Mouse (Mus musculus) olfactory bulb, adult 2 months (tissue): ENCODE data around the gene Tbc1d1.

ENCODE experiments used
- CTCF ChIP-seq: fragments of 200-500 bp; IDR thresholded peaks from 2 replicates; pipeline ENCODE4 v1.5.1; 2012; ENCODE audit warnings: low read depth, mild to moderate bottlenecking, low read length, moderate library complexity; ENCODE audit not compliant: insufficient read depth
- POLR2A ChIP-seq: fragments of 200-500 bp; IDR thresholded peaks from 2 replicates; pipeline ENCODE4 v1.6.1; 2012; ENCODE audit warnings: mild to moderate bottlenecking, low read depth, low read length, moderate library complexity; ENCODE audit not compliant: insufficient read depth

DNA sequence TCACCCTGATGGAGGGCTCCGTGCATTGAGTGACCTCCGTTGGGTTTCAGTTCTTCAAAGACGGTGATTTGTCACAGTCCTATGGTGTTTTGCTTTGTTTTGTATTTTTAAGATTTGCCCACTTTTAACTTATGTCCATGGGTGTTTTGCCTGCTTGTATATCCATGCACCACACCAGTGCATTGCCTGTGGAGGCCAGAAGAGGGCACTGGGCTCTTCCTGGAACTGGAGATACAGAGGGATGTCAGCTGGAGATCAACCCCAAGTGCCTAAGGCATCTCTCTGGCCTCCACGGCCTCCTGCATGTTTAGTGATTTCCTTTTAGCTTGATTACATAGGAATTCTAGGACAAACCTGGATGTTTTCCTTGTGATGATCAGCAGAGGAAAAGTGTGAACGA, 19.8 kb upstream of the Tbc1d1 start:
- TF ChIP-seq POLR2A (no peak), CTCF (no peak)
